Mouse (Mus musculus): ENCODE measurements around the gene Mbd6. TPM values are rescaled to one million over a fixed set of nuclear protein-coding genes. Genes with fewer than 3 reads are reported as not detected.

Gene Mbd6
- 10 to 100 TPM; 42.2 to 52.4 TPM for total RNA-seq (2021)
- long read RNA-seq, experiment 1, partial matches to known transcripts = 8 of 11 reads
- long read RNA-seq, experiment 1, other reads (novel, unspliced or antisense) = 3 of 11 reads
- long read RNA-seq, experiment 2, partial matches to known transcripts = 14 of 27 reads
- long read RNA-seq, experiment 2, other reads (novel, unspliced or antisense) = 13 of 27 reads

DNA sequence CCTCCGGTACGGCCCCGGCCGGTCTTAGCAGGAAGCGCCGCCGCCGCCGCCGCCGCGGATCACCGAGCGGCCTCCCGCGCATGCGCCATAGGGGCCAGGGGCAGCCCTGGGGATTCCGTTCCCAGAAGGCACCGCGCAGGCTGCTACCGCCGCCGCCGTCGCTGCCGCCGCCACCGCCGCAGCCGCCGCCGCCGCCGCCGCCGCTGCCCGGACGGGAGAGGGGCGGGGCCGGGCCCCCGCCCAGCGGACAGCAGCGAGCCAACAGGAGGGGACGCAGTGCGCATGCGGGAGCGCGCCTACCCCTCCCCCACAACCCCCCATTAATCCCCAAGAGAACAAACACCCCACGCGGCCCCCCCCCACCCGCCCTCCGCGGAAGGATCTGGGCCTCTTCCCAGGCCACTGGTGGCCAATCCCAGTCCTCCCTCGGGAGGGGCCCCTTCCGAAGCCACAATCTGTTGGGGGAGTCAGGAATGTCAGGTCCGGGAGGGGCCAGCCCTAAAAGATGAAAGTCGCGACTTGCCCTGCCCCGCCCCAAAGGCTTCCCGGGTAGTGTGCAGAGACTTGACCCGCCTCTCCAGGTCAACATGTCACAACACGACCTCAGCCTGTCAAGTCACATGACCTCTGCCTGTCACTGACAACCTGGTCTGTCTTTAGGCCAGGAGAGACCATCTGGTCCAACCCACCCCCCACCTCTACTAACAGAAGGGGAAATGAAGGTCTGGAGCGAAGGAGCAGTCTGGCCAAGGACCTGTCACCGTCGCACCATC, at the start of gene Mbd6:
Gene Mbd6, minus strand, starts transcription at position 219 of the 773 bp plus-strand sequence.
- no peak for TF ChIP-seq CTCF (IDR thresholded peaks at IDR 0.05)
- DNase-seq (ENCODE audit: extremely low spot score in 1 of 2, low spot score in 2 of 2) = peak; percentile 88 to 89
- Histone ChIP-seq H3K4me3 (peak within 1 kb of the TSS; percentile 64), H3K27ac (peak within 1 kb of the TSS; percentile 99)
- intact Hi-C loops (cut with DNase I) = loop anchor here (1.0 to 2.0 kb wide), 2 partner anchors 23 to 78 kb away; partner anchors contain the start of genes Dctn2 and Pip4k2c

DNA sequence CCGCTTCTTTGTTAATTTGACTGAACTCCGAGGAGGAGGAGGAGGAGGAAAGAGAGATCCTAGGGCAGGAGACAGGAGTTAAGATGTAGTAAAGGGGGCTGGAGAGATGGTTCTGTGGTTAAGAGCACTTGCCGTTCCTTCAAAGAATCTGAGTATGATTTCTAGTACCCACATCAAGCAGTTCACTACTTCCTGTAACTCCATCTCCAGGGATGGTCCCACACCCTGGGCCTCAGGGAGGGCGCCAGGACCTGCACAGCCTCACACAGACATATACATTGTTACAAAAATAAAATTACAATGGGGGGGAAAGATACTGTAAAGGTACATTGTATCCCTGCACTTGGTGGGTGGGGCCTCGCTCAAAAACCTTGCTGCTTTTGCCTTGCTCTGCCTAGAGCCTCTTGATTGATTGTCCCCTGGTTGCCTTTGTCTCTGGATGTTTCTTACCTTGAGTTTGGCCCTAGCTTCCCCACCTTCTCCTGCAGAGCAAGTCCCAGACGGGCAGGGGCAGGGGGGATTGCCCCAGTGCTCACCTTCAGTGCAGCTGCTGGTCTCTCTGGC, 48.8 kb upstream of the Mbd6 start:
- TF ChIP-seq CTCF (IDR thresholded peaks at IDR 0.05) = no peak
- no peak overlapping the region for H3K4me3 ChIP-seq
- intact Hi-C loops (cut with DNase I) = loop anchor here (2.0 kb wide), 1 partner anchor 199 kb away; no protein-coding TSS in a partner anchor
- no peak overlapping the region for H3K27ac ChIP-seq
- no peak for DNase-seq (ENCODE audit: extremely low spot score in 1 of 2, low spot score in 2 of 2)

DNA sequence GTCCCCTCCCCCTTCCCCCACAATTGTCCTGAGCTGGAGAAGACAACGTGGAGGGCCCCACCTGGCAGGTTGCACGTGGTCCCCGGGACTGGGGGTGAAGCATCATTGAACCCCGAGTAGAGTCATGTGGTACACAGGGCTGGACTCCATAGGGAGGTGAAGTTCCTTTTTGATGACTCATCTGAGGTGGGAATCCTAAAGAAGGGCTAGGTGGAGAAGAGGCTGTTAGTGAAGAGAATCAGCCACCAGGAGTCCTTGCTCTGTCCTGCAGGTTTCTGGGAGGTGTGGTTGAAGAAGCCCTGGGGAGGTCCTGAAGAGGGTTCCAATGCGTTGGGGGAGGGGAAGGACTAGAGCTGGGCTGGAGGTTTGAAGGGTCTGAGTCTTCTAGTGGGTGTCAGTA, 48.1 kb upstream of the Mbd6 start:
- Histone ChIP-seq H3K27ac (no peak overlapping the region), H3K4me3 (no peak overlapping the region)
- intact Hi-C loops (cut with DNase I) = no loop called here
- TF ChIP-seq CTCF (IDR thresholded peaks at IDR 0.05) = no peak
- no peak for DNase-seq (ENCODE audit: extremely low spot score in 1 of 2, low spot score in 2 of 2)

DNA sequence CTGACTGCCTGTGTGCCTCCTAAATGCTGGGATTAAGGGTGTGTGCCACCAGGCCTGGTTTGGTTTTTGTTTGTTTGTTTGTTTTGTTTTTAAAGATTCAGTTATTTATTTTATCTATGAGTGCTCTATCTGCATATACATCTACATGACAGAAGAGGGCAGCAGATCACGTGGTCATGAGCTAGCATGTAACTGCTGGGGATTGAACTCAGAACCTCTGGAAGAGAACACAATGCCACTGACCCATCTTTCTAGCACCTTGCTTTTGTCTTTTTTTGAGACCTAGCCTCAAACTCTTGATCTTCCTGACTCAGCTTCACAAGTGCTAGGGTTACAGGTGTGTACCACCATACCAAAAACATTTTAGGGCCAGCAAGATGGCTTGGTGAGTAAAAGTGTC, 46.5 kb upstream of the Mbd6 start:
- peak; percentile 27 for TF ChIP-seq CTCF (IDR thresholded peaks at IDR 0.05)
- H3K27ac ChIP-seq = no peak overlapping the region
- DNase-seq (ENCODE audit: extremely low spot score in 1 of 2, low spot score in 2 of 2) = no peak
- H3K4me3 ChIP-seq = no peak overlapping the region
- intact Hi-C loops (cut with DNase I) = no loop called here

DNA sequence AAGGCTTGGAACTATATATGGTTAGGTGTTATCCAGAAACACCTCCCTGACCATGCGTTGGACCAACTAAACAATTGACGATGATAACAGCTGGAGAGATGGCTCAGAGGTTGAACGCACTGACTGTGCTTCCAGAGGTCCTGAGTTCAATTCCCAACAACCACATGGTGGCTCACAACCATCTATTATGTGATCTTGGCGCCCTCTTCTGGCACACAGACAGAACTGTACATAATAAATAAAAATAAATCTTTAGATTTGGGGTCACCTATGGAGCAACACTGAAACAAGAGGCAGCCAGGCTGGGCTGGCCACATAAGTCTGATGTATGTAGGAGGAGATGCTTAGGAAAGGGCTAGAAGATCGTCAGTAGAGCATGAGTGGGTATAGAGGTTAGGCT, 44.3 kb upstream of the Mbd6 start:
- peak; percentile 44 for TF ChIP-seq CTCF (IDR thresholded peaks at IDR 0.05)
- intact Hi-C loops (cut with DNase I) = loop anchor here (5.0 kb wide), 1 partner anchor 191 kb away; no protein-coding TSS in a partner anchor
- Histone ChIP-seq H3K27ac (no peak overlapping the region), H3K4me3 (no peak overlapping the region)
- no peak for DNase-seq (ENCODE audit: extremely low spot score in 1 of 2, low spot score in 2 of 2)

DNA sequence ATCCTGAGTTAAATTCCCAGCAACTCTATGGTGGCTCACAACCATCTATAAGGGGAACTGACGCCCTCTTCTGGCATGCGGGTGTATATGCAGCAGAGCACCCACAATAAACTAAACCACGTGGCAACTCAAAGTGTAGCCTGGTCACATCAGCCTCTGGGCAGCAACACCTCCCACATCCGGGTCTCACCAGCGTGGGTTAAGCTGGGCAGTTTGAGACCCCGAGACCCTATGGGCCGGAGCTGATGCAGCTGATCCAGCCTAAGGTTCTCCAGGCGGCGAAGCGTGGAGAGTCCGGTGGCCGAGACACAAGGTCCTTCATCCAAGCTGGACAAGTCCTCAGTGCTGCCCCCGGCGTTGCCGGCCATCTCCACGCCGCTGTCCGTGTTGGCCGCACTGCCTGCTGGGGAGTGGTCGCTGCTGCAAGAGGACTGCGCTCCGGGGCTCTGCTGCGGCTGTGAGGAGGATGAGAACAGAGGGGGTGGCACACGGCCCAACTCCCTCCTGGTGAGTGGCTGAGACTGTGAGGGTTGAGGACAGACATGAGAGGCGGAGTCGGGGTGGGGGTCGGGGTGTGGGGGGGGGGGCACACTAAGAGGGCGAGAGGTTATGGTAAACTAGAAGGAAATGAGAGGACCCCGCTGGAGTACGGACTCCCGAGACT, 43.5 kb upstream of the Mbd6 start:
- H3K4me3 ChIP-seq = no peak overlapping the region
- peak; percentile 20 for TF ChIP-seq CTCF (IDR thresholded peaks at IDR 0.05)
- DNase-seq (ENCODE audit: extremely low spot score in 1 of 2, low spot score in 2 of 2) = no peak
- H3K27ac ChIP-seq = no peak overlapping the region
- intact Hi-C loops (cut with DNase I) = loop anchor here (5.0 kb wide), 1 partner anchor 190 kb away; no protein-coding TSS in a partner anchor

DNA sequence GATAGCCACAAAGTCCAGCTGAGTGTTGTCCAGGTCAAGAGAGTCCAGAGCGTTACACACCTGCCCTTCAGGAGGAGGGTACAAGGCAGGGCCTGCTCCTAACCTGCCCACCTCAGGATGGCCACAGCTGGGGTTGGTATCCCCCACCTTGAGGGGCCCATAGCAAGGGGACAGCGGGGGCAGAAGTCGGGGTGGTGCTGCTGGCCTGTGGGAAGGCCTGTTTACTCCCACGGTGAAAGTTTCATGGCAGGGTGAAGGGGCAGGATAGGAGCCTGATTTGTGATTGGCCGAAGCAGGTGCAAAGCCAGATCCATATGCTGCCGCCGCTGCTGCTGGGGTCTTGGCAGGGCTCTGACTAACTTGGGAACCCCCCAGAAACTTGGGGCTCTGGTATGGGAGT, 41.4 kb upstream of the Mbd6 start:
- DNase-seq (ENCODE audit: extremely low spot score in 1 of 2, low spot score in 2 of 2) = no peak
- TF ChIP-seq CTCF (IDR thresholded peaks at IDR 0.05) = no peak
- Histone ChIP-seq H3K27ac (no peak overlapping the region), H3K4me3 (no peak overlapping the region)
- intact Hi-C loops (cut with DNase I) = loop anchor here (5.0 kb wide), 1 partner anchor 188 kb away; no protein-coding TSS in a partner anchor

DNA sequence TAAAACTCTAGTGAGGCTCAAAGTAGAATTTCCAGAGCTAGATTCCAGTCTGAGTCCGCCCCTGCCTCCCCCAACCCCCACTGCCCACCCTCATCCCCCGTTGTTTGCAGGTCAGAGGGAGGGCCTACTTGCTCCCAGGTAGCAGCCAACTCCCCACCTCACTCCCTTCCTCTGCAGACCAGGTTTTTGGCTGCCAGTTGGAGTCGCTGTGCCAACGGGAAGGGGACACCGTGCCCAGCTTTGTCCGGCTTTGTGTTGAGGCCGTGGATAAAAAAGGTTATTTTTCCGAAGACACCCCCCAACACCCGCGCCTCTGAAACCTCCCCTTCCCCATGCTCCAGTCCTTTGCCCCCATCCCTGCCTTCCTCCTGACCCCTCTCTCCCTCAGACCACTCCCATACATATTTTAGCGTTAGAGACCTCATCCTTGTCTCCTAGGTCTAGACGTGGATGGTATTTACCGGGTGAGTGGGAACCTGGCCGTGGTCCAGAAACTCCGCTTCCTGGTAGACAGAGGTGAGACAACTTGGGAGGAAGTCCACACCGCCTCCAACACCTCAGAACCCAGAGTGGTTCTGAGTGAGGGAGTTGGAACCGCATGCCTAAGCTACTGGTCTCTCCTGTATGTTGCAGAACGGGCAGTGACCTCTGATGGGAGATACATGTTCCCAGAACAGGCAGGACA, 38.8 kb upstream of the Mbd6 start:
- no peak for TF ChIP-seq CTCF (IDR thresholded peaks at IDR 0.05)
- no peak for DNase-seq (ENCODE audit: extremely low spot score in 1 of 2, low spot score in 2 of 2)
- Histone ChIP-seq H3K27ac (no peak overlapping the region), H3K4me3 (no peak overlapping the region)
- intact Hi-C loops (cut with DNase I) = loop anchor here (2.0 kb wide), 1 partner anchor 13 kb away; no protein-coding TSS in a partner anchor

DNA sequence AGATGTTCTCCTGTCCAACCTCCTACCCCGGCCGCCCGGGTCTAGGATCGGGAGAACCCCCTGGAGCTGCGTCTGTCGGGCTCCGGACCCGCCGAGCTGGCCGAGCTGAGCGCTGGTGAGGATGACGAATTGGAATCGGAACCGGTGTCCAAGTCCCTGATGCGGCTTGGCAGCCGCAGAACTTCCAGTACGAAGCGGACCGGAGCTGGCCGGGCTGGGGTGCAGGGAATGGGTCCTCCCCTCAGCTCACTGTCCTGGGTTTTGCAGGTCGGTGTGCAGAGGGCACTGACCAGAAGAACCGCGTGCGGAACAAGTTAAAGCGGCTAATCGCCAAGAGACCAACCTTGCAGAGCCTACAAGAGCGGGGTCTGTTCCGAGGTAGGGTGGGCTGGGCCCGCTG, 38.0 kb upstream of the Mbd6 start:
- intact Hi-C loops (cut with DNase I) = no loop called here
- no peak overlapping the region for H3K27ac ChIP-seq
- TF ChIP-seq CTCF (IDR thresholded peaks at IDR 0.05) = no peak
- H3K4me3 ChIP-seq = peak overlapping the region; percentile 41
- DNase-seq (ENCODE audit: extremely low spot score in 1 of 2, low spot score in 2 of 2) = no peak

DNA sequence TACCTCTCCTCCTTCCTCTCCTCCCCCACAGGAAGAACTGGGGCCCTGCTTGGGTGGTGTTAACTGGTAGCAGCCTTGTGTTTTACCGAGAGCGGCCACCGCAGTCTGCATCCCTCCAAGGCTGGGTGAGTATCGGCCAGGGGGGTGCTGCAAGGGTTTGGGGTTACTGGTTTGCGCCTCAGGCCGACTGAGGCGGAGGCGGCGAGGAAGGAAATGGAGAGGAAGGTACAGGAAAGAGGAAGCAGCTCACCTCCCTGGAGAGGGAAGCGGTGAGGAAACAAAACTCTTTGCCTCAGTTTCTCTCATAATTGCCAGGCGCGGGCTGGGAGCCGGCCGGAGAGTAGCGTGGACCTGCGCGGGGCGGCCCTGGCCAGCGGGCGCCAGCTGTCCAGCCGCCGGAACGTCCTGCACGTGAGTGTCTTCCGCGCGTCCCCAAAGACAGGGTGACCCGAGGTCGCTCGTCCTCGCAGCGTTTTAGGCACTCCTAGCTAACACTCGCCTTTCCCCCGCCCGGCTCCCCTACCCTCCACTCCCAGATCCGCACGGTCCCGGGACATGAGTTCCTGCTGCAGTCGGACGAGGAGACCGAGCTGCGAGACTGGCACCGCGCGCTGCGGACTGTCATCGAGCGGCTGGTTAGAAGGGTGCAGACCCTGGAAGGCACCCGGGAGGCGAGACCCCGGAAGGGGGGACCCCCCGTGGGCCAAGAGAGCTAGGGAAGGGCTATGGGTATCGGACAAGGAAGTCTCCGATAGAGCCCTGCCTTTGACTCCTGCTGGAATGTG, 37.4 kb upstream of the Mbd6 start:
- intact Hi-C loops (cut with DNase I) = no loop called here
- Histone ChIP-seq H3K27ac (no peak overlapping the region), H3K4me3 (peak overlapping the region; percentile 41)
- no peak for DNase-seq (ENCODE audit: extremely low spot score in 1 of 2, low spot score in 2 of 2)
- no peak for TF ChIP-seq CTCF (IDR thresholded peaks at IDR 0.05)

Measured in left cerebral cortex, adult 2 months (tissue).